Mouse (Mus musculus) layer of hippocampus, adult 11-12 months (tissue): ENCODE results near the gene Rbms3.

Source experiments
- DNase-seq: peaks from one replicate; pipeline ENCODE4 v3.0.0; 2022; ENCODE audit warnings: low spot score

Rbms3 gene

GRCm38 (mm10) chr9:117102198-117102930 lies 527.3 kb downstream of the Rbms3 start:
- DNase-seq, result no peak

DNA sequence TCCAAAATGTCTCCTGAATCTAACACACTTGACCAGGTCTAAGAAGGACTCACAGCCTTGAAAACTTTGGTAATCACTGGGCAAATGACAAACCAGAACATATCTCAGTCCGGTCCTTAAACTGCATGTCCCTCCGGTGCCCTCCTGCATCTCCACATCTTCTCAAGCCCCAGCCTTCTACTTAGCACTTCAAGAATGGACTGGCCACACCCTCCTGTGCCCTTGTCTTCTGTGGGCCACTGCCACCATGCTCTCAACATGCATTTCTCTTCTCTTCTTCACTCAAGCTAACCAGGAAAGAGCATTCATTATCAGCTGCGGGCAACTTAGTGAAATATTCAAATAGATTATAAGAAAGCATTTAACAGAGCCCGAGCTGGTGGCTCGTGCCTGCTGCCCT lies 529.5 kb downstream of the Rbms3 start:
- DNase-seq, result no peak

GRCm38 (mm10) chr9:117093551-117093950 lies 536.2 kb downstream of the Rbms3 start:
- no peak for DNase-seq

GRCm38 (mm10) chr9:117092177-117092555 lies 537.5 kb downstream of the Rbms3 start:
- no peak for DNase-seq

DNA sequence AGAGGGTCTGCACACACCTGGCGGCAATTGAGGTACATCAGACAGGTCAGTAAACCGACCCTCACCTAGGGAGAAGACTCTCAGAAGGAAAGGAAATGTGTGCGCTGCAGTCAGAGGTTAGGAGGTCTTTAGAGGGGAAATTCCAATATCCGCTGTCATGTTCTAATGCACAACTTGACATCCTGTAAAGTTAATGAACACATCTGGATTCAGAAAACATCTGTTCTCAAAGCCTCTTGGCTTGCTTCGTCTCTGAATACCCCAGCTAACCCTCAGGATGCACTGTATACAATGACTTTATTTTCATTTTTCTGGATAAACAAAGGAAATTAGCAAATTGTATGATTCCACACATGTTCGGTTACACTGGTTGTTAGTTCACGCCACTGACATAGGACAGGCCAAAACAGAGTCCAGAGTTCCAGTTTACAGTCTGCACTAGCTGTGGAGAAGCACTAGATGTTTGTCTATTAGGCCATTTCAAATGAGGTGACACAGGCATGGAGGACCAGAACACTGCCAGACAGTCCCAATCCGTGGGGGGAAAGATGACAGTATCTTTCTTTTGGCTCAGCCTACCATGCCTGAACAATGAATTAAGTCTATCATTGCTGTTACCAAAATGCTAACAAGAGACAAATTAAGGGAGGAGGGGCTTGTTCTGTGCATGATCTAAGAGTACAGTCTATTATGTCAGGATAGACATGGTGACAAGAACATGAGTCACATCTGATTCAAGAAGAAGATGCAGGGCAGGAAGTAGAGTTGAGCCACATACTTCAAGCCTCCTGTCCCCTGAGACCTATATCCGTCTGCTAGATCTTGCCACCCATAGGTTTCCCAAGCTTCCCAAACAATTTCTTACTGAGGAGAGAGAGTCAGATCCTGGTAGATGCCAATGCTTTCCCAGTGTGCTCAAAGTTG lies 538.2 kb downstream of the Rbms3 start:
- DNase-seq, result no peak

- DNase-seq, result peak; percentile 12
Measured at GRCm38 (mm10) chr9:117089409-117090147, 540.1 kb downstream of the Rbms3 start.

GRCm38 (mm10) chr9:117088309-117088708 lies 541.4 kb downstream of the Rbms3 start:
- no peak for DNase-seq

GRCm38 (mm10) chr9:117085706-117086105 lies 544.0 kb downstream of the Rbms3 start:
- DNase-seq, result no peak

- no peak for DNase-seq
Measured at GRCm38 (mm10) chr9:117084471-117084870, 545.2 kb downstream of the Rbms3 start.

GRCm38 (mm10) chr9:117079471-117079870 lies 550.2 kb downstream of the Rbms3 start:
- DNase-seq, result no peak

GRCm38 (mm10) chr9:117077548-117077947 lies 552.2 kb downstream of the Rbms3 start:
- DNase-seq, result no peak

DNA sequence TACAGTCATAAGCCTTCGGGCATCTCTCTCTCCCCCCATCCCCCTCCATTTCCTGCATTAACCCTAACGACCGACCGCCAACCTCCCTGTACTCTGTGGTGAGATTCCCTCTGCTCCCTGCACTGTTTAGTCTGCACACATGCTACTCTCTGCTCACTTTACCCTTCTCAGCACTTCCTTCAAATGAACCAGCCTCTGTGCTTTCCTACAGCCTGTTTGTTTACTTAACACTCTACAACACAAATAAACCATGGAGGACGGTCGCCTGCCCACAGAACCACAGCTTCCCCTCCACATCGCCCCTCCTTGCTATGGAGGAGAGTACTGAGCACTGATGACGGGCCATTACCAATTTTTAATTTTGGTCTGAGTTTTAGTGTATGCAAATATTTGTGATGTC lies 552.9 kb downstream of the Rbms3 start:
- DNase-seq, result no peak

GRCm38 (mm10) chr9:117072433-117073099 lies 557.1 kb downstream of the Rbms3 start:
- DNase-seq, result no peak

- no peak for DNase-seq
Measured at GRCm38 (mm10) chr9:117070616-117071015, 559.1 kb downstream of the Rbms3 start.

- DNase-seq, result no peak
Measured at GRCm38 (mm10) chr9:117069232-117069631, 560.5 kb downstream of the Rbms3 start.

- DNase-seq, result no peak
Measured at GRCm38 (mm10) chr9:117067703-117068419, 561.9 kb downstream of the Rbms3 start.

DNA sequence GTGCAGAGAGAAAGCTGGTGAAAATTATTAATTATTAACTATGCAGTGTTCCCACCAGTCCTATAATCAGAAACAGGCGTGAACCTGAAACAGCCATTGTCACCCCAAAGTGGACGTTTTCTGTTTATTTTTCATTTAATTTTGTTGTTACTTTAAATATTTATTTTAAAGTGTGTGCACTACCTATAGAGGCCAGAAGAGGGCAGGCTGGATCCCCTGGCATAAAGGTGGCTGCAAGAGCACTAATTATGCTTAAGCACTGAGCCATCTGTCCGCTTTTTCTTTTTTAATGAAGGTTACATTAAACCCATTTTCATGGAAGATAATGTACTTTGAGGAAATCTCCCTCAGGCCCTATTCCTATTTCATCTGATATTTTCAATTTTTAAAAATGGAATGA lies 563.2 kb downstream of the Rbms3 start:
- no peak for DNase-seq

- no peak for DNase-seq
Measured at GRCm38 (mm10) chr9:117065601-117066000, 564.1 kb downstream of the Rbms3 start.

- no peak for DNase-seq
Measured at GRCm38 (mm10) chr9:117059586-117059985, 570.1 kb downstream of the Rbms3 start.

GRCm38 (mm10) chr9:117059135-117059534 lies 570.6 kb downstream of the Rbms3 start:
- DNase-seq, result no peak

GRCm38 (mm10) chr9:117051935-117052334 lies 577.8 kb downstream of the Rbms3 start:
- no peak for DNase-seq
